Mouse (Mus musculus) lung, adult 2 months (tissue): ENCODE data around the gene Wdr60.

Experiments used
- CTCF ChIP-seq: fragments of 200-500 bp; IDR thresholded peaks from 2 replicates; pipeline ENCODE4 v1.5.1; 2011; ENCODE audit warnings: mild to moderate bottlenecking, low read length, control low read depth; ENCODE audit not compliant: insufficient read depth
- POLR2A ChIP-seq: fragments of 200-500 bp; IDR thresholded peaks from 2 replicates; pipeline ENCODE4 v1.6.1; 2011; ENCODE audit warnings: low read depth, mild to moderate bottlenecking, control low read depth, low read length, borderline replicate concordance; ENCODE audit errors: extremely low read depth

GRCm38 (mm10) chr12:116258321-116258720 is 4.5 kb downstream of the Wdr60 start:
- TF ChIP-seq CTCF (no peak), POLR2A (no peak)
